Mouse (Mus musculus) skeletal muscle tissue, postnatal 0 days (tissue): ENCODE data around the gene Samm50. TPM values are rescaled to one million over a fixed set of nuclear protein-coding genes. Genes with fewer than 3 reads are reported as not detected.

Source experiments
- microRNA-seq, 2 experiments: library from miRNA; unstranded; fragments of <30 nt; microRNA quantifications; one replicate each; pipeline ENCODE4; 2016
- polyA plus RNA-seq: library from polyadenylated mRNA; unstranded; fragments of >200 nt; fragmentation: Nextera tagmentation; extraction: Ambion mirVana; gene quantifications from 2 replicates; pipeline ENCODE4 v1.2.1, GENCODE M21; 2015

Gene Samm50
- polyA plus RNA-seq = 153 and 160 TPM in 2 replicates

DNA sequence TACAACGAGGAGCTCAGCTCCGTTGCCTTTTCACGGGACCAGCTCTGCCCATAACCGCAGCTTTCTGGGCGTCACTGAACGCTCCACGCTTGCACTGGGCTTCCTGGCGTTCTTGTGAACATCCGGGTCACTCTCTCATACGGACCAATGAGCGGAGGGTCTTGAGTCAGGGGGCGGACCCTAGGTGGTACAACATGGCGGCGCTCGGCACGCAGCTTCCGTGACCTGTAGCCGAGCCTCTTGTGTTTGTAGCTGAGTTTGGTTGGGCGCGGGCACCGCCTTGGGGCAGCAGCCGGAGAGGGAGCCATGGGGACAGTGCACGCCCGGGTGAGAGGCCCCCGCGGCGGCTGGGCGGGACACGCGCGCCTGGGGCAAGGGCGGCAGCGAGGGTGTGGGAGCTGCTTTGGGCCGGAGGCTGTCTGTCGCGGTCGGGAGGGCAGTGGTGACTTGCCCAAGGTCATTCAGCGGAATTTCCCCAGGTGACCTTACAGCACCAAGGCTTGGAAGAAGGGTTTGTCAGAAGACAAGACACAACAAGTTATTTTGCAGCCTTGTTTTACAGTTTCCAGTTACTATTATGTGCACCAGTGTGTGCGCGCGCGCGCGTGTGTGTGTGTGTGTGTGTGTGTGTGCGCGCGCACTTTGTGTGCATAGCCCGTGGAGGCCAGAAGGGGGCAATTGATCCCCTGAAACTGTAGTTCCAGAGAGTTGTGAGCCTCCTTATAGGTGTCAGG, at the start of gene Samm50:
Gene Samm50 (plus strand): TSS at position 184 of the 734 bp plus-strand sequence.

GRCm38 (mm10) chr15:84167600-84167999, 24.4 kb upstream of the Samm50 start, which contains the start of gene Pnpla3:
TSS of gene Pnpla3 (plus strand) at chr15:84167837.

DNA sequence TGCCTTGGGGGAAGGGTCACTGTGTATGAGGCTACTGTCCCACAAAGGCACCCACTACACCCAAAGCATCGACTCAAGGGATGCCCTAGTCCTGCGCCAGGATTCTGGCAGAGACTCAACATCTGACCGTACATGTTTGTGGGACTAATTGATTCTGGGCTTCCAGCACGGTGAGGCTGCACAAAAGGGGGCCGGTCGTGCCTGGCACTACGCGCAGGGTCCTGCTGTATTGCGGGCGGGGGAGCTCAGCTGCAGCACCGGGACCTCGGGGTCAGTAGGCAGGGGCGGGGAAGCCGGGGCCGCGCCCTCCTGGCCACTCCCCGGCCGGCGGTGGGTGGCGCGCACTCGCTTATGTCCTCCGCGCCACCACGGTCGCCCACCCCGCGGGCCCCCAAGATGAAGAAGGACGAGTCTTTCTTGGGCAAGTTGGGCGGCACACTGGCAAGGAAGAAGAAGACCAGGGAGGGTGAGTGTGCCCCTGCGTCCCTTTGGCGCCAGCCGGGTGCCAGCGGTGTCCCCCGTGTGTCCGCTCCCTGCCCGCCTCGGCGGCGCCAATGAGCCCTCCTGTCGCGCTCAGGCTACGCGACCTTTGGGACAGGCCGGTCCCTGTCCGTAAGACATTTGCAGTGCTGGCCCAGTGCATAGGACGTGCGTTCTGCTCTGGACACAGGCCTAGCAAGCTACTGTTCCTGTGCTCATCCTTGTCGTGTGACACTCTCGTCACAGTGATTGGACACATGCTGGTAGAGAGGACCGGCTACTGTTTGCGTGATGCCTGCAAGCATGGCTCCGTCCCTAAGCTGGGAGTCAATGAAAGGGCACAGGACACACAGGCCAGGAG, 39.9 kb downstream of the Samm50 start, which contains the start of gene Parvb:
Gene Parvb (plus strand): TSS at position 323 of the 841 bp plus-strand sequence.

Small RNA genes within 50 kb of the gene (microRNA-seq; reads per million reads assigned to microRNA genes)
- 0 reads per million in 2 experiments for gene Mir6392

Other genes starting within 250 kb of the Samm50 start
- 7.6 and 8.8 TPM in 2 replicates for gene Efcab6, start 126.9 kb upstream of the Samm50 start, polyA plus RNA-seq
- gene Sult4a1, start 86.5 kb upstream of the Samm50 start, polyA plus RNA-seq = not detected in 2 replicates
- gene Pnpla5, start 69.1 kb upstream of the Samm50 start, polyA plus RNA-seq = not detected in 2 replicates
- gene Pnpla3, start 24.4 kb upstream of the Samm50 start, polyA plus RNA-seq = 1.8 and 5.7 TPM in 2 replicates
- gene Parvb, start 39.8 kb downstream of the Samm50 start, polyA plus RNA-seq = 14.5 and 16.2 TPM in 2 replicates
- 0.92 and 0.96 TPM in 2 replicates for gene Parvg, start 131.8 kb downstream of the Samm50 start, polyA plus RNA-seq